In genomic region chr4:44059674-44060073, GRCm38 (mm10) we compare ENCODE assay signal across 19 mouse cellular contexts. TPM values are rescaled to one million over a fixed set of nuclear protein-coding genes. Genes with fewer than 3 reads are reported as not detected.
DNase-seq lines count a peak whose midpoint lies in the region.
"Had no signal": no experiment of that assay in that cellular context is flagged by ENCODE, and none has a peak within 500 bp of the region (broad histone marks: within the 10 kb centered on the region; RNA-seq: fewer than 3 reads in every experiment).

No protein-coding gene starts in this region.

- peak; percentile 48 for DNase-seq in thymus, postnatal 0 days (ENCODE audit: low spot score)
- DNase-seq in thymus, postnatal 10 days (ENCODE audit: low spot score in 2 of 2) = no peak
- peak; percentile 86 for DNase-seq in T-cell, adult 2 months (ENCODE audit: low spot score)
- DNase-seq in naive thymus-derived CD4-positive, alpha-beta T cell, adult 2 months (ENCODE audit: low read depth) = peak; percentile 89
- DNase-seq in gastrocnemius, postnatal 10 days = no peak
- DNase-seq in frontal cortex, postnatal 36 days (ENCODE audit: low spot score in 2 of 2) = no peak
- DNase-seq in left cerebral cortex, postnatal 4 days = no peak
- no peak for DNase-seq in left cerebral cortex, postnatal 14 days (ENCODE audit: low spot score in 2 of 2)
- DNase-seq: adrenal gland, postnatal 25 days; cerebellum, adult 11-12 months; cerebellum, adult 9-11 months; embryo, embryonic 11 days; heart, postnatal 14 days; kidney, adult 2 months; kidney, postnatal 36 days; liver, embryonic 13.5 days; lung, adult 2 months; lung, postnatal 10 days; right cerebral cortex, postnatal 4 days had no signal

- intact Hi-C loops in left cerebral cortex, postnatal 4 days (cut with DNase I) = no loop called here
- intact Hi-C loops in left cerebral cortex, postnatal 14 days (cut with DNase I) = no loop called here

RNA-seq across cellular contexts. Expression of gene Gne, which starts 24.3 kb away (rescaled TPM):
- 33.8 and 39.2 TPM in 2 replicates for polyA plus RNA-seq in thymus, postnatal 0 days (2015; fragmentation: Nextera tagmentation; extraction: Ambion mirVana)
- 10 to 100 TPM; 17.1 to 24.3 TPM for total RNA-seq in gastrocnemius, postnatal 10 days (2021)
- 10 to 100 TPM; 46.3 to 51.6 TPM for total RNA-seq in left cerebral cortex, postnatal 4 days (2021)
- total RNA-seq in left cerebral cortex, postnatal 14 days (2021) = 10 to 100 TPM; 38.2 to 49.6 TPM

RNA-seq across cellular contexts. Expression of gene Clta, which starts 55.4 kb away (rescaled TPM):
- polyA plus RNA-seq in thymus, postnatal 0 days (2015; fragmentation: Nextera tagmentation; extraction: Ambion mirVana) = 251 and 260 TPM in 2 replicates
- total RNA-seq in gastrocnemius, postnatal 10 days (2021) = 100 to 1,000 TPM in 1 of 2 experiments, 10 to 100 TPM in 1; 94.7 to 106 TPM
- 100 to 1,000 TPM; 333 to 337 TPM for total RNA-seq in left cerebral cortex, postnatal 4 days (2021)
- 100 to 1,000 TPM; 300 to 308 TPM for total RNA-seq in left cerebral cortex, postnatal 14 days (2021)

Comparison
In these comparisons a context has a peak if more than half of its experiments do, and no peak if none do; other contexts are left out.
1. DNase-seq: peak in thymus, postnatal 0 days (single experiment), T-cell, adult 2 months (single experiment) and naive thymus-derived CD4-positive, alpha-beta T cell, adult 2 months (single experiment); none in thymus, postnatal 10 days (0 of 2), gastrocnemius, postnatal 10 days (single experiment), frontal cortex, postnatal 36 days (0 of 2), left cerebral cortex, postnatal 4 days (single experiment) and left cerebral cortex, postnatal 14 days (0 of 2).